Mouse (Mus musculus) spleen, adult 2 months (tissue): ENCODE measurements around the gene Gm45208.

Experiments used
- CTCF ChIP-seq: fragments of 200-500 bp; IDR thresholded peaks from 2 replicates; pipeline ENCODE4 v1.5.1; 2011; ENCODE audit warnings: mild to moderate bottlenecking, inconsistent platforms; ENCODE audit not compliant: insufficient read depth, insufficient read length, insufficient replicate concordance; ENCODE audit errors: extremely low read depth
- POLR2A ChIP-seq: fragments of 200-500 bp; IDR thresholded peaks from 2 replicates; pipeline ENCODE4 v1.6.1; 2011; ENCODE audit warnings: low read depth, low read length, inconsistent platforms

- TF ChIP-seq CTCF, result no peak
- no peak for TF ChIP-seq POLR2A
These were observed 23.4 kb downstream of the Gm45208 start for GRCm38 (mm10) chrX:7745429-7745828.
